Mouse (Mus musculus) CD4-positive naive resting alpha-beta T cell, adult 76 days (primary cell): ENCODE results near the gene Tgm5. TPM values are rescaled to one million over a fixed set of nuclear protein-coding genes. Genes with fewer than 3 reads are reported as not detected.

Source experiments
- total RNA-seq: library from RNA; stranded (reverse); gene quantifications from one replicate; pipeline ENCODE4 v1.2.4, GENCODE M21; 2023

Tgm5 gene
- total RNA-seq: not detected

GRCm38 (mm10) chr2:121085480-121086185 lies at the start of gene Tgm5:
Gene Tgm5 (minus strand): TSS chr2:121085841.

GRCm38 (mm10) chr2:121109695-121110094 lies 24.1 kb upstream of the Tgm5 start, which contains the start of gene Tgm7:
Gene Tgm7 (minus strand): TSS chr2:121109795.

DNA sequence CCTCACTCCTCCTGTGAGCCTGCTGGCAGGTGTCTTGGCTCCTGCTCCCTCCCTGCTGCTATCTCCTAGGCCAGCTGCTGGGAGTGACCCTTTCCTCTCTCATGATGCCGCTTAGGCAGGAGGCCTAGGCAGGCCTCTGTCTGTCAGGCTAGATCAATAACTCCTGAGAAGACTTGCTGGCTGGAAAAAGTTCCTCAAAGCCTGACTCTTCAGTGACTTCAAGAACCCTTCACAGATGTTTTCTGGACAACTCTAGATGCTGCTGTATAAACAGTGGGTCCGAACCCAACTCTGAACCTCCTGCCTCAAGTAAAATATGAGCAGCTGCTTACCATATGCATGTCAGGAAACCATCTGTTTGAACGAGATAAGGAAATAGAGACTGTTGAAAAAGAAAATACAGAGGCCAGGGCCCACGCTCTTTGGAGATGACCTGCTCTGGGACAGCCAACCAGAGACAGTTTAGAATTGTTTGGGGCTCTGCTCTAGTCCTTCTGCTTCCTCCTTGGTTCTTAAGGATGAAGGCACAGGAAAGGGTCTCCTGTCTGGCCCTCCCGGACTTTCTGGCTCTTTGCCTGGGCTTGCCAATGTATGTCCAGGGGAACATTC lies 48.8 kb downstream of the Tgm5 start, which contains the start of gene Epb42:
Gene Epb42, minus strand, starts transcription at position 340 of the 609 bp plus-strand sequence.

GRCm38 (mm10) chr2:121007925-121008663 lies 77.5 kb downstream of the Tgm5 start, which contains the start of gene Ccndbp1:
Gene Ccndbp1 (plus strand): TSS chr2:121008403.

Other genes with a start within 250 kb of the Tgm5 start
- gene Cdan1, start 235.7 kb downstream of the Tgm5 start, total RNA-seq: 28.8 TPM
- gene Ttbk2, start 235.2 kb downstream of the Tgm5 start, total RNA-seq: 10.1 TPM
- gene Ubr1, start 115.1 kb downstream of the Tgm5 start, total RNA-seq: 75.4 TPM
- 29.9 TPM for gene Tmem62, start 108.8 kb downstream of the Tgm5 start, total RNA-seq
- gene Ccndbp1, start 77.4 kb downstream of the Tgm5 start, total RNA-seq: 85.0 TPM
- gene Epb42, start 48.8 kb downstream of the Tgm5 start, total RNA-seq: 2.8 TPM
- gene Tgm7, start 24.0 kb upstream of the Tgm5 start, total RNA-seq: not detected
- 13.9 TPM for gene Adal, start 54.6 kb upstream of the Tgm5 start, total RNA-seq
- 8.6 TPM for gene Lcmt2, start 54.8 kb upstream of the Tgm5 start, total RNA-seq
- gene Tubgcp4, start 84.8 kb upstream of the Tgm5 start, total RNA-seq: 68.5 TPM
- 24.7 TPM for gene Zscan29, start 85.3 kb upstream of the Tgm5 start, total RNA-seq
- 73.1 TPM for gene Trp53bp1, start 185.6 kb upstream of the Tgm5 start, total RNA-seq
- 0.09 TPM for gene Map1a, start 203.8 kb upstream of the Tgm5 start, total RNA-seq